Mouse (Mus musculus) olfactory bulb, adult 2 months (tissue): ENCODE data around the gene Wdcp. TPM values are rescaled to one million over a fixed set of nuclear protein-coding genes. Genes with fewer than 3 reads are reported as not detected.

Source experiments
- H3K27ac ChIP-seq: fragments of 200-500 bp; 2 replicates; pipeline ENCODE4 v1.5.1; 2012; ENCODE audit warnings: low read depth, low read length; ENCODE audit not compliant: insufficient read depth
- H3K4me1 ChIP-seq: fragments of 200-500 bp; 2 replicates; pipeline ENCODE4 v1.6.1; 2012; ENCODE audit warnings: low read length; ENCODE audit not compliant: control insufficient read depth, insufficient read depth
- H3K4me3 ChIP-seq: fragments of 200-500 bp; 2 replicates; pipeline ENCODE4 v1.5.1; 2012; ENCODE audit warnings: mild to moderate bottlenecking, low read depth, low read length, moderate library complexity; ENCODE audit not compliant: insufficient read depth
- CTCF ChIP-seq: fragments of 200-500 bp; IDR thresholded peaks from 2 replicates; pipeline ENCODE4 v1.5.1; 2012; ENCODE audit warnings: low read depth, mild to moderate bottlenecking, low read length, moderate library complexity; ENCODE audit not compliant: insufficient read depth
- POLR2A ChIP-seq: fragments of 200-500 bp; IDR thresholded peaks from 2 replicates; pipeline ENCODE4 v1.6.1; 2012; ENCODE audit warnings: mild to moderate bottlenecking, low read depth, low read length, moderate library complexity; ENCODE audit not compliant: insufficient read depth
- WGBS: fragments of 180-500 bp; shearing (Covaris S2); methylation state at CpG from one replicate; pipeline ENCODE4 v1.1.7; 2018; 5-methylcytosine and 5-hydroxymethylcytosine counted together
- polyA plus RNA-seq: library from polyadenylated mRNA; stranded (reverse); fragments of >200 nt; gene quantifications from 2 replicates; pipeline ENCODE4 v1.2.4, GENCODE M21; 2012; ENCODE audit warnings: low replicate concordance; ENCODE audit not compliant: missing spikeins, insufficient read depth, insufficient read length

Gene Wdcp
- polyA plus RNA-seq, 1 experiment: not detected

GRCm38 (mm10) chr12:4863654-4864337 is 20.7 kb downstream of the Wdcp start:
- TF ChIP-seq POLR2A (no peak), CTCF (no peak)
- WGBS: 66% methylated on average over 4 of the region's 4 CpGs
- Histone ChIP-seq H3K27ac (no peak overlapping the region), H3K4me3 (no peak overlapping the region), H3K4me1 (peaks cover 6% of the 10 kb centered on the region)

- Histone ChIP-seq H3K27ac (no peak overlapping the region), H3K4me3 (no peak overlapping the region), H3K4me1 (peaks cover 6% of the 10 kb centered on the region)
- 54% methylated on average over 4 of the region's 4 CpGs for WGBS
- TF ChIP-seq POLR2A: no peak
- no peak for TF ChIP-seq CTCF
Observed at GRCm38 (mm10) chr12:4864338-4864690, 21.2 kb downstream of the Wdcp start.

- H3K4me3 ChIP-seq: no peak overlapping the region
- 90% methylated on average over 8 of the region's 8 CpGs for WGBS
- H3K4me1 ChIP-seq: peaks cover 9% of the 10 kb centered on the region
- no peak overlapping the region for H3K27ac ChIP-seq
- TF ChIP-seq CTCF (no peak), POLR2A (no peak)
Observed at GRCm38 (mm10) chr12:4868924-4869323, 25.8 kb downstream of the Wdcp start.

DNA sequence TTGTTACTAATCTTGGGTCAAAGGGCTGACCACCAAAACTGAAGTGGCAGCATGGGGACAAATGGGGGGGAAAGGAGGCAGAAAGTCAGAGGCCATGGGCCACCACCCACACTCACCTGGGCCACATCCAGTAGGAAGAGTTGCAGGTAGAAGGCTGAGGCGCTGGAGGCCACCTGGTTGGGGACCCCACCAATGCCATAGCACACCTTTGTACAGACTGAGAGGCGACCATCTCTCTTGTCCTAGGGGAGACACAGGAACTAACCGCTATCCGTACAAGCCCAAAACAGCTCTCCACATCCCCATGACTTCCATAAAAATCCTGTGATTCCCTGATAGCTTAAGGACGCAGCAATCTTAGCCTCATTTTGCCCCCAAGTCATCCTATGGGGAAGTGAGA is 28.2 kb downstream of the Wdcp start:
- no peak overlapping the region for H3K27ac ChIP-seq
- TF ChIP-seq POLR2A: no peak
- no peak for TF ChIP-seq CTCF
- no peak overlapping the region for H3K4me3 ChIP-seq
- H3K4me1 ChIP-seq: peaks cover 9% of the 10 kb centered on the region; the same call in 1 of the 2 replicates
- 96% methylated on average over 5 of the region's 5 CpGs for WGBS

DNA sequence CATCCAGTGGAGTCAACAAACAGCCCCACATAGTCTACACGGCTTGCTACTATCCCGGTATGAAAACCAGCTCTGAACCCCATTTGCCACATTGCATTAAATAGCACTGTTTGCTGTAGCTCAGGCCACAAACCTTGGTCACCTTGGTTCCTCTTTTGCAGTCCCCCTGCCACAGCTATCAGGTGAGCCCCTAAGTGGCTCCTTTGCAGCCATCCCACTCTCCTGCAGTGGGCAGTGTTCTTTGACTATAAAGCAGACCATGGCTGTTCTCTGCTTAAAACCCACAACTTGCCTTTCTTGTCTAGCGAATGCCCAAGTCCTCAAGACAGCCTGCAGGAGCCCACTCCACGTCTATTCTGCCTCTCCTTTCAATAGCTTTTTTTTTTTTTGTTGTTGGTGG is 29.2 kb downstream of the Wdcp start:
- Histone ChIP-seq H3K27ac (no peak overlapping the region), H3K4me1 (peaks cover 9% of the 10 kb centered on the region; the same call in 1 of the 2 replicates), H3K4me3 (no peak overlapping the region)
- TF ChIP-seq CTCF (no peak), POLR2A (no peak)
- WGBS: 71% methylated on average over 4 of the region's 4 CpGs

DNA sequence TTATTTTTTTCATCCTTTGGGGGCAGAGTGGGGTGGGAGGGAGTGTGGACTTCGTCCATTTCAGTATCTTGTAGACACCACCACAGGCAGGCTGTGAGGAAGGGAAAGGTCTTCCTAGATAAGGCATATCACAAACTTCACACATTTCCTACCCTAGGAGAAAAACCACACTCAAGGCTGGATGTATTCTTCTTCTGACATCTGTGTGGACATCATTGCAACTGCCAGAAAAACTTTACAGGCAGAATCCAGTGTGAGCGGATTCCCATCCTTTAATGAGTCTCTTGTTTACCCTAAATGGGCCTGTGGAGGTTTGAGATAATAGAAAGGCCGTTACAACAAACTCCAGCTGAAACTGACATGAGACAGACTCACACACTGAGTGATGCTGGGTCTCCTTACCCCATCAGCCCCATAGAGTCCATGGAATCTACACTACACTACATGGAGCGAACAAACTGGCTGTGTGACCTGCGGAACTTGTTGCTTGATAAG is 29.9 kb downstream of the Wdcp start:
- Histone ChIP-seq H3K27ac (no peak overlapping the region), H3K4me3 (no peak overlapping the region), H3K4me1 (peaks cover 9% of the 10 kb centered on the region; the same call in 1 of the 2 replicates)
- 83% methylated on average over 5 of the region's 5 CpGs for WGBS
- TF ChIP-seq POLR2A (no peak), CTCF (no peak)

DNA sequence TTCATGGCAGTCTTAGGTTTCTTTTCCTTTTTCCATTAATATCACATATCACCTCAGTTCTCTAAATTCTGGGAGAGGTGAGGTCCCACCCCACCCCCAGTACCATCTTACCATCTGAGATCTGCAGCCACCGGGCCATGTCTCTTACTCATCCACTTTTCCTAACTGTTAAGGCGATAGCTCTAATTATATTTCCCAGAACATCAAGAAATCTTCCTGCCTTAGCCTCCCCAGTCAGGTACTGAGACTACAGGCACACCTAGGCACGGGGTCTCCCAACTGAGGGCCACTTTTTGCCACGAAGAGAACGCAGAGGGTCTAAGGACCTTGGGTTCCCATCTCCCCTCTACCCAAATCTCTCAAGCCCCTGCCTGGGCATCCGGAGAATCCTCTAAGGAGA is 30.4 kb downstream of the Wdcp start:
- Histone ChIP-seq H3K4me3 (no peak overlapping the region), H3K27ac (no peak overlapping the region), H3K4me1 (peaks cover 9% of the 10 kb centered on the region; the same call in 1 of the 2 replicates)
- 80% methylated on average over 6 of the region's 6 CpGs for WGBS
- TF ChIP-seq POLR2A: no peak
- no peak for TF ChIP-seq CTCF

DNA sequence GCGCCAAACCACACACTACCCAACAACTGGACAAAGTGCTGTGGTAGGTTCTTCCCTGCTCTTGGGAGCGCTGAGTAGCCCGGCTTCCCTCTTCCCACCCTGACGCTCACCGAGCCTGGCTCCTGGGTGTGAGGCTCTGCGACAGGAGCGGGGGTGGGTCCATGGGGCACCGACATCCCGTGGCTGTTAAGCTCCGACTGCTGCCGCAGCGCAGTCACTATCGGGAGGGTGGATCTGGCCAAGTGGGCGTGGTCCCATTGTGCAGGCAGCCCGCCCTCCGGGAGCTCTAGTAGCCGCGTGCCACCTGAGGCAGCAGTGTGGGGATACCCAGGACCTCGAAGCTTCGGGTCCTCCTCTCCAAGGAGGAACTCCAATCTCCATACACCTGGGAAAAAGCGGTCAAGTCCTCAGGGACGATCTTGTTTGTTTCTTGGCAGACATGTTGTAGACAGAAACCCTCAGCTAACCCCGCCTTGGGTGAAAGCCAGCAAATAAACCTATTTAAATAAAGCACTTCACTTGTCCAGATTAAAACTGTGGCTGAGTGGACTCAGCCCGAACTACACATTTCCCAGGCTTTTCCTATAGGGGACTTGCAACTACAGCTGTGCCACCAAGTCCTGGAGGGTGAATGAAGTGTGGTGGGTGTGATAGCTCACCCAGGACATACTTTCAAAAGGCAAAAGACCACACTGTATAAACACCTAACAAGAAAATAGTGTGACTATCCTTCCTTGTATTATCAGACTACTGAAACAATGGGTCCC is 31.2 kb downstream of the Wdcp start, which contains the start of gene Mfsd2b:
Gene Mfsd2b (minus strand): TSS at position 199 of the 767 bp plus-strand sequence.
- 2% methylated on average over 24 of the region's 24 CpGs for WGBS
- TF ChIP-seq POLR2A: no peak
- TF ChIP-seq CTCF: no peak

GRCm38 (mm10) chr12:4875623-4876022 is 32.5 kb downstream of the Wdcp start:
- Histone ChIP-seq H3K4me3 (no peak overlapping the region), H3K27ac (no peak overlapping the region), H3K4me1 (peaks cover 9% of the 10 kb centered on the region; the same call in 1 of the 2 replicates)
- 77% methylated on average over 8 of the region's 8 CpGs for WGBS
- TF ChIP-seq CTCF (no peak), POLR2A (no peak)

More for the DNA sequence above, 31.2 kb downstream of the Wdcp start, which contains the start of gene Mfsd2b:
- Histone ChIP-seq H3K4me1 (peaks cover 9% of the 10 kb centered on the region; the same call in 1 of the 2 replicates), H3K27ac (no peak within 1 kb of the TSS), H3K4me3 (peak within 1 kb of the TSS; percentile 15)
